Mouse (Mus musculus): ENCODE measurements around the gene Dtnbp1.

DNA sequence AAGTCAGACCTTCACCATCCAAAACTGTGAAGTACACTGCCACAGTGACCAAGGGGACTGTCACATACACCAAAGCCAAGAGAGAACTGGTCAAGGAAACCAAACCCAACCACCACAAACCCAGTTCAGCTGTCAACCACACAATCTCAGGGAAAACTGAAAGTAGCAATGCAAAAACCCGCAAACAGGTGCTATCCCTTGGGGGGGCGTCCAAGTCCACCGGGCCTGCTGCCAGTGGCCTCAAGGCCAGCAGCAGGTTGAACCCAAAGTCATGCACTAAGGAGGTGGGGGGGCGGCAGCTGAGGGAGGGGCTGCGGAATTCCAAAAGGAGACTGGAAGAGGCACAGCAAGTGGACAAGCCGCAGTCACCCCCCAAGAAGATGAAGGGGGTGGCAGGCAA is 99.6 kb downstream of the Dtnbp1 start:
- TF ChIP-seq POLR2A (IDR thresholded peaks at IDR 0.05; ENCODE audit: borderline replicate concordance, insufficient read depth, low read length): no peak
- no peak for TF ChIP-seq CTCF (IDR thresholded peaks at IDR 0.05; ENCODE audit: borderline replicate concordance, insufficient read depth, low read depth, low read length)

Measured in cerebellum, adult 2 months (tissue).